Mouse (Mus musculus) kidney, adult 8-10 months (tissue): ENCODE measurements around the gene Ptgs1.

Experiments
- DNase-seq, 2 experiments: peaks; one replicate each; pipeline ENCODE4 v3.0.0; 2022

Ptgs1 gene

GRCm38 (mm10) chr2:36252505-36252904, 22.3 kb downstream of the Ptgs1 start:
- no peak for DNase-seq

- DNase-seq: no peak
These were observed 24.2 kb downstream of the Ptgs1 start for GRCm38 (mm10) chr2:36254445-36254844.

- no peak for DNase-seq
These were observed 26.7 kb downstream of the Ptgs1 start for GRCm38 (mm10) chr2:36256931-36257330.

- no peak for DNase-seq
These were observed 29.2 kb downstream of the Ptgs1 start for GRCm38 (mm10) chr2:36259382-36259781.

GRCm38 (mm10) chr2:36259798-36260540, 29.7 kb downstream of the Ptgs1 start:
- DNase-seq: no peak

GRCm38 (mm10) chr2:36262025-36262424, 31.8 kb downstream of the Ptgs1 start:
- DNase-seq: no peak

- DNase-seq: no peak
These were observed 39.2 kb downstream of the Ptgs1 start for GRCm38 (mm10) chr2:36269458-36269857.

GRCm38 (mm10) chr2:36270186-36270585, 40.0 kb downstream of the Ptgs1 start:
- no peak for DNase-seq

- no peak for DNase-seq
These were observed 40.9 kb downstream of the Ptgs1 start for GRCm38 (mm10) chr2:36271085-36271484.

GRCm38 (mm10) chr2:36272288-36272950, 42.2 kb downstream of the Ptgs1 start:
- DNase-seq: no peak

- peak; percentile 58 to 72 for DNase-seq
These were observed 46.2 kb downstream of the Ptgs1 start for GRCm38 (mm10) chr2:36276454-36276853.

GRCm38 (mm10) chr2:36278760-36279159, 48.5 kb downstream of the Ptgs1 start:
- DNase-seq: no peak

- no peak for DNase-seq
These were observed 50.9 kb downstream of the Ptgs1 start for GRCm38 (mm10) chr2:36281138-36281537.

GRCm38 (mm10) chr2:36282301-36282700, 52.1 kb downstream of the Ptgs1 start:
- no peak for DNase-seq
